Mouse (Mus musculus) embryonic stem cell, embryonic (primary cell): Measurements from ENCODE around the gene Adam11.

Experiments
- CTCF ChIA-PET, 4 experiments: fragments of 300-600 bp in 2 of 4; fragments of 350-600 bp in 2 of 4; sonication (Branson Sonifier 250); formaldehyde crosslinking; loops; one replicate each; lab custom pipeline; 2022; ENCODE audit warnings: inconsistent platforms in 2 of 4; lab: Charles Lee
- POLR2A ChIA-PET, 4 experiments: fragments of 300-600 bp in 2 of 4; fragments of 350-600 bp in 2 of 4; sonication (Branson Sonifier 250); formaldehyde crosslinking; loops; one replicate each; lab custom pipeline; 2022; ENCODE audit warnings: antibody characterized with exemption in 4 of 4, inconsistent platforms in 1 of 4; lab: Charles Lee

Gene Adam11

DNA sequence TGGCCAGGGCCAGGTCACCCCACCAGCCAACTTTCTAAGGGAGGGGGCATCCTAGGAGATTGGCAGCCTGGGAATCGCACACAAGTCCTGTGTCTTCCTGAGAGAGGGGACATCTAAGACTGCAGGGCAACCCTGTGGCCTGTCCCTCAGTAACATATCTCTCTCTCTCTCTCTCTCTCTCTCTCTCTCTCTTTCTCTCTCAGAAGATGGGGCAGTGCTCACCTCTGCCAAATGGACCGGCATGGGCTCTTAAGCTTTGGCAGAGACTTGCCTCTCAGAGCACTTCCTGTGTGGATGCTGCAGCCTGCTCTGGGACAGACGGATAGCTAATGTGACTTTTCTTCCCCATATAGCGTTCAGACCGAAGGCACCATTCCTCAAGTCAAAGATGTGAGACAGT, 18.4 kb upstream of the Adam11 start:
- ChIA-PET CTCF (interaction anchor here in 1 of 4 experiments (0.6 kb wide), 1 partner anchor 29 kb away, joined by 6 read pairs; no protein-coding TSS in a partner anchor), POLR2A (interaction anchor here in 1 of 4 experiments (0.6 to 1.4 kb wide), 2 partner anchors 19 to 75 kb away, joined by 3 to 4 read pairs; no protein-coding TSS in a partner anchor)

DNA sequence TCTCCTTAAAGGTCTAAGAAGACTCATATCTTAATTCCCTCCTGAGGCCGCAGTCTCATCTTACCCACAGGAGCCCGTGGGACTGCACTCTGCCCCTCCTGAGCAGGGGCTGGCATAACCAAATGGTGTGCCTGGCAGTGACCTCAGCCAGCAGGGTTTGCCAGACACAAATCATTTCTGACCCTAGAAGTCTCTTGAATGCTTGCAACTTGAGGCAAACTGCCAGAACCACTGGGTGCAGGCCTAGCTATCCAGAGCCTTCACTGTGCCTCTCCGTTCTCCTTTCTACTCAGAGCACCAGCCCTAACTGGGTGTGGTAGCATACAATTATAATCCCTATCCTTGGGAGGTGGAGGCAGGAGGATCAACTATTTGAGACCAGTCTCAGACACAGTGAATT, 16.5 kb upstream of the Adam11 start:
- CTCF ChIA-PET = interaction anchor here (0.6 to 0.9 kb wide), 5 partner anchors 12 to 145 kb away, joined by 3 to 5 read pairs (median 3); partner anchors contain the start of gene Adam11 (in 1 of the 4)

DNA sequence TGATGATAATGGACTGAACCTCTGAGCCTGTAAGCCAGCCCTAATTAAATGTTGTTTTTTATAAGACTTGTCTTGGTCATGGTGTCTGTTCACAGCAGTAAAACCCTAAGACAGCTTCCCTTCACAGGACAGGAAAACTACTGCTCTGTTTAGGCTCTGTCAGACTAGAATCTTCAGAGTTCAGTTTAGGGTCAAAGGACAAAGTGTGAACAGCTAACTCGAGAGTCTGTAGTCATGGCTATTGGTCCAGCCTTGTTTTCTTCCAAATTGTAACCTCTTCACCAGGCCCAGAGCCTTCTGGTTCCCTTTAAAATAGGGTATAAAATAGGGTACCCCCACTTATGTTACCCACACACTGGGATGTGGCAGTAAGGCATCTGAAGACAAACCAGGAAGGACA, 13.4 kb upstream of the Adam11 start:
- CTCF ChIA-PET = no interaction called here
- POLR2A ChIA-PET = interaction anchor here in 1 of 4 experiments (0.5 kb wide), 1 partner anchor 267 kb away, joined by 4 read pairs; no protein-coding TSS in a partner anchor

More for the DNA sequence above, 16.5 kb upstream of the Adam11 start:
- POLR2A ChIA-PET = no interaction called here

- POLR2A ChIA-PET = interaction anchor here in 1 of 4 experiments (0.5 kb wide), 1 partner anchor 267 kb away, joined by 4 read pairs; no protein-coding TSS in a partner anchor
- CTCF ChIA-PET = interaction anchor here in 1 of 4 experiments (1.1 kb wide), 1 partner anchor 20 kb away, joined by 3 read pairs; no protein-coding TSS in a partner anchor
Measured at GRCm38 (mm10) chr11:102748381-102748780, 12.9 kb upstream of the Adam11 start.

- CTCF ChIA-PET = interaction anchor here in 3 of 4 experiments (0.6 to 1.0 kb wide), 3 partner anchors 10 to 143 kb away, joined by 3 to 4 read pairs (median 3); no protein-coding TSS in a partner anchor
- POLR2A ChIA-PET = interaction anchor here in 2 of 4 experiments (1.0 to 1.3 kb wide), 3 partner anchors 8 to 25 kb away, joined by 3 to 9 read pairs (median 3); no protein-coding TSS in a partner anchor
Measured at GRCm38 (mm10) chr11:102749712-102750111, 11.5 kb upstream of the Adam11 start.

- CTCF ChIA-PET = interaction anchor here in 3 of 4 experiments (0.6 to 1.9 kb wide), 7 partner anchors 9 to 63 kb away, joined by 3 to 7 read pairs (median 5); no protein-coding TSS in a partner anchor
Measured at GRCm38 (mm10) chr11:102752896-102753590, 8.2 kb upstream of the Adam11 start.

GRCm38 (mm10) chr11:102753591-102754324, 7.5 kb upstream of the Adam11 start:
- ChIA-PET CTCF (interaction anchor here in 3 of 4 experiments (0.6 to 1.9 kb wide), 10 partner anchors 9 to 245 kb away, joined by 3 to 7 read pairs (median 4); no protein-coding TSS in a partner anchor), POLR2A (interaction anchor here in 3 of 4 experiments (0.5 to 2.8 kb wide), 12 partner anchors 9 to 659 kb away, joined by 3 to 11 read pairs (median 4); partner anchors contain the start of genes Ccdc43 (in 1 of the 3) and Plekhm1 (in 1 of the 3))

More at GRCm38 (mm10) chr11:102752896-102753590, 8.2 kb upstream of the Adam11 start:
- POLR2A ChIA-PET = interaction anchor here (0.5 to 2.8 kb wide), 9 partner anchors 8 to 75 kb away, joined by 3 to 11 read pairs (median 4); partner anchors contain the start of gene Adam11 (in 1 of the 4)

DNA sequence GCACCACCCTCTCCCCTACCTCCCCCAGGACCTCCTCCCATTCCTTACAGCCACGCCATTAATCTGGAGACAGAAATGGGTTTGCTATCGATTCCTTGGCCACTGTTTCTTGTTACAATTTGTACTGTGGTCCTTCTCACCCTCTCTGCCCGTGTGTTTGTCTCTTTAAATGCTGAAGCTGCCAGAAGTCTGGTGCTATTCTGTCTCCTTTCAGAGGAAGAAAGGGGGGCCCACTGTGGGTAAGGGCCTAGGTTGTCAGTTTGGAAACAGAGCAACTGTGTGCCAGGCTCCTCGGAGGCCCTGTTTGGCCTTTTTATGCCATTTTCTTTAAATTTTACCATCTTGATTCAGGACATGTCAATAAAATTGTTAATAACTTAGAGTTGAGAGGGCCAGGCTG, 6.8 kb upstream of the Adam11 start:
- POLR2A ChIA-PET = interaction anchor here in 3 of 4 experiments (0.6 to 2.8 kb wide), 8 partner anchors 8 to 658 kb away, joined by 3 to 11 read pairs (median 8); partner anchors contain the start of gene Plekhm1 (in 1 of the 3)

GRCm38 (mm10) chr11:102755391-102755790, 5.8 kb upstream of the Adam11 start:
- CTCF ChIA-PET = interaction anchor here in 2 of 4 experiments (0.7 to 1.3 kb wide), 2 partner anchors 27 to 309 kb away, joined by 4 to 5 read pairs; no protein-coding TSS in a partner anchor
- POLR2A ChIA-PET = interaction anchor here in 1 of 4 experiments (0.6 kb wide), 1 partner anchor 100 kb away, joined by 3 read pairs; no protein-coding TSS in a partner anchor

More for the DNA sequence above, 6.8 kb upstream of the Adam11 start:
- CTCF ChIA-PET = interaction anchor here in 3 of 4 experiments (0.6 to 1.9 kb wide), 8 partner anchors 8 to 244 kb away, joined by 3 to 7 read pairs (median 4); no protein-coding TSS in a partner anchor

DNA sequence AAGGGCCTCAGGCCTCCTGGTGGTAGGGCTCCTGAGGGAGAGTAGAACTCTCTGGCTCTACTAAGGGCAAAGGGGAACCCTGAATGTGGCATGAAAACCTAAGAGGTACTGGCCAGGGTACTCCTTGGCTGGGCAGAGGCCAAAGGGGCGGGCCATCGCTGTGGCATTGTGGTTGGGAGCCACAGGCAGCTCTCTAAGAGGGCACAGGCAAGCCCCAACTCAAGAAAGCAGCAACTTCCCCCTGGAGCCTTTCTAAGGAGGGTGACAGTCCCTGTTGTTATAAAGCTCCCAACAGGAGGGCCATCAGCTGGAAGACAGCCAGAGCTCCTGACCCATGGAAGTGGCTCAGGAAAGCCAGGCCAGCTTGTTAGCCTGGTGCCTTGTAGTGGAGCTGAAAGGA, 2.3 kb upstream of the Adam11 start:
- ChIA-PET POLR2A (interaction anchor here in 2 of 4 experiments (1.0 to 1.9 kb wide), 6 partner anchors 10 to 122 kb away, joined by 3 to 5 read pairs (median 3); partner anchors contain the start of genes Ccdc103 (in 1 of the 2) and Eftud2 (in 1 of the 2)), CTCF (interaction anchor here in 3 of 4 experiments (0.6 to 2.1 kb wide), 6 partner anchors 15 to 186 kb away, joined by 3 to 8 read pairs (median 6); no protein-coding TSS in a partner anchor)

DNA sequence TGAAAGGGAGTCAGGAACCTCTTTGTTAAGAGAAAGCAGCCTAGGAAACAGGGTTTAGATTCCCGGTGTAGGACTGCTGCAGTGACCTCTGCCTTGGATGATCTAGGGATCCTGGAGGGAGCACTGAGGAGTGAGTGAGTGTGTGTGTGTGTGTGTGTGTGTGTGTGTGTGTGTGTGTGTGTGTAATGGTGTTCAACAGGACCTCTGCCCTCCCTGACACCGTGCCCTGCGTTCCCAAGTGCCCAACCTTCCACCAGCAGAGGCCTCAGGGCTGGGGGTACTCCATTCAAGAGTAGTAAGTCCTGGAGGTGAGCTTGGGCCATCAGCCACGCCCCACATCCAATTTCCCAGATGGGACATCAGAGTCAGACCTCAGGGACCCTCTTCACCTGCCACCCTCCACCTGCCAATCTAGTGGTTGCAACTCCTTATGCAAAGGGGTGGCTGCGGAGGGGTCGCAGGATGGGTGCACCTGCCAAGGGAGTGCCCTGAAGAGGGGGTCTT, 382 bp upstream of the Adam11 start:
- POLR2A ChIA-PET = interaction anchor here (0.5 to 3.5 kb wide), 13 partner anchors 8 to 645 kb away, joined by 3 to 22 read pairs (median 3); partner anchors contain the start of genes Ccdc103 (in 1 of the 4), Ccdc43 (in 1 of the 4), Eftud2 (in 1 of the 4) and Hexim1 (in 1 of the 4)
- CTCF ChIA-PET = interaction anchor here (0.5 to 5.1 kb wide), 16 partner anchors 9 to 408 kb away, joined by 3 to 47 read pairs (median 4); no protein-coding TSS in a partner anchor

DNA sequence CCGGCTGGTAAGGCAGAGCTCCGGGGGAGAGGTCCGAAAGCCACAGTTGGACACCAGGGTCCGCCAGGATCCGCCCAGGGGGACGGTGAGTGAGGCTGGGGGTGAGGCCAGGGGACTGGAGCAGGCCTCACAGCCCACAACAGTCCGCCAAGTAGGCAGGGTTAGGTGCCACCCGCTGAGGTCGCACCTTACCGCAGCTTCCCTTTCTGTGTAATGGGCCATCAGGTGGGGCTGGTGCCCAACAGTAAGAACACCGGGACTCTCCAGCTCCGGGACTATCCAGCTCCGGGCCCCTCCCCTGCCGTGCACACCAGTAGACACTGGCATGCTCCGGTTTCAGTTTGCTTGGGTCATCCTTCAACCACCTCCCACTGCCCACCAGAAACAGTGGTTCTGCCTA, 1.0 kb downstream of the Adam11 start:
- ChIA-PET CTCF (interaction anchor here (0.5 to 5.1 kb wide), 15 partner anchors 9 to 221 kb away, joined by 3 to 47 read pairs (median 5); partner anchors contain the start of gene Kif18b (in 1 of the 4)), POLR2A (interaction anchor here (0.6 to 3.5 kb wide), 35 partner anchors 8 to 1082 kb away, joined by 3 to 22 read pairs (median 3); partner anchors contain the start of genes C1ql1 (in 2 of the 4), Hexim1 (in 2 of the 4), Kif18b (in 2 of the 4) and Ccdc103 (in 1 of the 4))

DNA sequence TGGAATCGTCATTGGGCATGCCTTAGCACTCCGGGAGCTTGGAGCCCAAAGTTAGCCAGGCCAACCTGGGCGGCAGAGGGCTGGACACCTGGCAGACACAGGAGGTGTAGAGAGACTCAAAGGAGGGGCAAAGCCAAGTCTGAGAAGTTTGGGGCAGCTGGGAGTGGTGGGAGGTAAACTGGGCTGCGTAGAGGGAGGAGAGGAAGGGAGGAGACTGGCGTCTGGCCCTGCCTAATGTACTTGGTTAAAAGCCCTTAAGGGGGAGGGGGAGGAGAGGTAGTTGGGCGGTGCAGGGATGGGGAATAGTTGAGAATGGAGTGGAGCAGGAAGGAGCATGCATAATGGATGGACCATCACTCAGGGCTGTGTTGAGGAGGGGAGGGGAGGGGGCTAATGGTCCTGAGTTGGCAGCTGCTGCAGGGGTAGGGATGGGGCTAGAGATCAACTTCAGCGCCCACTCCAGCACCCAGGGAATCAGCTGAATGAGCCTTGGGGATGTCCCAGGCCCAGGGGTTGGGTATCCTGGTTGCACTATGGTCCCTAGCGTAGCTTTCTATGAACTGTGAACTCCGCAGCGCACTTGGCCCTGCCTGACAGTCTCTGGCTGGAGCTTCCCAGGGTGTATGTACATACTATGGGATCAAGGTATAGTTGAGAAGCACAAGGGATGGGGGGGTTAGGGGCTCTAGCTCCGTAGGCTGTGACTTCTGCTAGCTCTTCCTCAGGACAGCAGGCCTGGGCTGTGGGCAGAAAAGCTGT, 1.9 kb downstream of the Adam11 start:
- CTCF ChIA-PET = interaction anchor here (0.5 to 5.1 kb wide), 14 partner anchors 10 to 162 kb away, joined by 3 to 47 read pairs (median 4); partner anchors contain the start of gene Kif18b (in 1 of the 4)
- POLR2A ChIA-PET = interaction anchor here (0.5 to 3.5 kb wide), 25 partner anchors 7 to 353 kb away, joined by 3 to 22 read pairs (median 3); partner anchors contain the start of genes C1ql1 (in 2 of the 4), Ccdc103 (in 1 of the 4), Eftud2 (in 1 of the 4) and Gjc1 (in 1 of the 4)

DNA sequence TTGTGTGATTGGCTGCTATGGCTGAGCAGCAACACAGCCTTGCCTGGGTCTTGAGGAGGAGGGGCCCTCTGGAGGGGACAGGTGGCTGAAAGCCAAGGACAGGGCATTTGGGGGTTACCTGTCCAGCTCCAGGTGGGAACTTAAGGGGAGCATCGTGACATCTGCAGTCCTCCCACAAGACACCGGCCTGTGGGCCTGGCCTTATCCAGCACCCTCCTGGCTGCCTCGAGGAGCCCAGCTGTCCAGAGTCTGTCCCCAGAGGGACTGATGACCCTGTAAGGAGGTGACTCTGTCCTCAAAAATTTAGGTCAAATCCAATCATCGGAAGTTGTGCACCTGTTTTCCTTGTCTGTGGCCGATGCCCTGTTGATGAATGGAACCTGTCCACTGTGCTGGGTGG, 4.2 kb downstream of the Adam11 start:
- ChIA-PET CTCF (interaction anchor here in 3 of 4 experiments (0.6 to 5.1 kb wide), 4 partner anchors 8 to 127 kb away, joined by 5 to 47 read pairs (median 8); no protein-coding TSS in a partner anchor), POLR2A (interaction anchor here in 1 of 4 experiments (1.3 kb wide), 2 partner anchors 23 to 55 kb away, joined by 3 read pairs; no protein-coding TSS in a partner anchor)

DNA sequence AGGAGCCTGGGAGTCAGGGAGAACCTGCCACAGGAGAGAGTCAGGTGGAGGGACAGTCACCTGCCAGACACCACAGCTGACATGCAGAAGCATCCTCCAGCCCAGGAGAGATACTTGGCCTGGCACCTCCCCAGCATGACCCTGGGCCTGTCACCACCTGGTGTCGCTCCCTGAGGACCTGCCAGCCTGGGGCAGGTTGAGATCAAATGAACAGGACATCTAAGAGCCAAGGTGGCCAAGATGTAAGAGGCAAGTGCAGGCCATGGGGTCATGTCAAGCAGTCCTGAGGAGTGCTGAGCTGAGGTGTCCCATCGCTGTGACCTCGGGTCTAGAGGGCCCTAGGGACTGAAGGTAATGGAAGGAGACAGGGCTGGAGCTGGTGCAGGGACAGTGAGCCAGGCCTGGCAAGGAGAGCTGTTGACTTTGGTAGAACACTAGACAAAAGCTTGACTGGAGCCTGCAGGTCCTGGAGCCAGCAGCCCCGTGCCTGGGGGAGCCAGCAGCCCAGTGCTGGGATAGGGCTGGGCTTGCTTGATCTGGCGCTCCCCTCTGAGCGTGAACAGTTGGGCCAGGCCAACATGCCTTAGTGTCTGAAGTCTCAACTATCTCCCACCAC, 5.9 kb downstream of the Adam11 start:
- ChIA-PET POLR2A (interaction anchor here in 3 of 4 experiments (0.6 to 1.9 kb wide), 3 partner anchors 45 to 441 kb away, joined by 3 to 5 read pairs (median 5); partner anchors contain the start of genes Ccdc103 (in 1 of the 3) and Eftud2 (in 1 of the 3)), CTCF (interaction anchor here in 3 of 4 experiments (0.5 to 1.1 kb wide), 7 partner anchors 30 to 312 kb away, joined by 3 to 5 read pairs (median 3); no protein-coding TSS in a partner anchor)
